Mouse (Mus musculus): ENCODE data around the gene Tmem50a.
"Not testable (repeated sequence)": the region's sequence is repeated elsewhere in the genome, so short reads cannot be mapped to it uniquely, and the experiment has no call there.

The Tmem50a gene

DNA sequence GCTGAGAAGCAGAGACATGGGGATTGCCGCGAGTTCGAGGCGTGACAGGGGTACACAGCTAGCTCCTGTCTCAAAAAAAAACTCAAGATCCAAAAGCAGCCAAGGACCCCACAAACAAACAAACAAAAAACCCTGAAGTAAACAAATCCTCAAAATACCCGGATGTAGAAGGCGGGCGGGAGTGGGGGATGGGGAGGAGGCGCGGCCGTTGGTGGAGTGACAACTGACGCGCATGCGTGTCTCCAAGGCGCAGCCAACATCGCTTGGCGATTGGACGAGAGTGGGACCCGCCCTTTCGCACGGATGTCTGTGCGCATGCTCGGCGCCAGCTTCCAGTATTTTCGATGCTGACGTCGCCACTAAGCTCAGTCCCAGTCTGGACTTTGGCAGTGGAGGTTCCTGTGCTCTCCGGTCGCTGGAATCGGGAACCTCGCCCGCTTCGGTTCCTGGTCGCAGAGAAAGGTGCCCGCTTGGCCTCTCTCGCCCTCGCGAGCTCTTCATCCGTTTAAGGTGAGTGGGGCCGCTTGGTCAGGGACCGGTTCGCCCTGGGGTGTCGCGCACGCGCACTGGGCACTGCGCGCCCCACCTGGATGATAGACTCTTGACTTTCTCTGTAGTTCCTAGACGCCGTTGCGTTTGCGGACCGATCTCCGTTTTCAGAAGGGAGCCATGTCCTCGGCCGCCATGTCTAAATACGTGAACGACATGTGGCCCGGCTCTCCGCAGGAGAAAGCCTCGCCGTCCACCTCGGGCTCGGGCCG, 8.6 kb upstream of the Tmem50a start, which contains the start of gene Rsrp1:
TSS of gene Rsrp1 (plus strand) at position 335 of the 761 bp plus-strand sequence.
- ATAC-seq (ENCODE audit: insufficient number of reproducible peaks, low FRiP score, low TSS enrichment): peak; percentile 89

DNA sequence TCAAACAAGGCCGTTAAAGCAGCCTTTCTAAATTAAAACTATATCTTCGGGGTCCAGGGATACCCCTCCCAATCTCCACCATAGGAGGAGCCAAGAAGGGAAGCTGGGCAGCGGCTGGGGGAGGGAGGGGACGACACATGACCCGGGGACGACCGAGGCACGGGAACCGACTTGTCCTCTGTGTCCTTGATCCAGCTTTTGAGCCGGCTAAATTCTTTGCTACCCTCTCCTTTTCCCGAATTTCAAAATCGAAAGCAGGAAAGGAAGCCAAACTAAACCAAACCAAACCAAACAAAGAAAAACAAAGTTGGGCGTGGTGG, 8.1 kb upstream of the Tmem50a start:
- ATAC-seq (ENCODE audit: insufficient number of reproducible peaks, low FRiP score, low TSS enrichment): no peak

DNA sequence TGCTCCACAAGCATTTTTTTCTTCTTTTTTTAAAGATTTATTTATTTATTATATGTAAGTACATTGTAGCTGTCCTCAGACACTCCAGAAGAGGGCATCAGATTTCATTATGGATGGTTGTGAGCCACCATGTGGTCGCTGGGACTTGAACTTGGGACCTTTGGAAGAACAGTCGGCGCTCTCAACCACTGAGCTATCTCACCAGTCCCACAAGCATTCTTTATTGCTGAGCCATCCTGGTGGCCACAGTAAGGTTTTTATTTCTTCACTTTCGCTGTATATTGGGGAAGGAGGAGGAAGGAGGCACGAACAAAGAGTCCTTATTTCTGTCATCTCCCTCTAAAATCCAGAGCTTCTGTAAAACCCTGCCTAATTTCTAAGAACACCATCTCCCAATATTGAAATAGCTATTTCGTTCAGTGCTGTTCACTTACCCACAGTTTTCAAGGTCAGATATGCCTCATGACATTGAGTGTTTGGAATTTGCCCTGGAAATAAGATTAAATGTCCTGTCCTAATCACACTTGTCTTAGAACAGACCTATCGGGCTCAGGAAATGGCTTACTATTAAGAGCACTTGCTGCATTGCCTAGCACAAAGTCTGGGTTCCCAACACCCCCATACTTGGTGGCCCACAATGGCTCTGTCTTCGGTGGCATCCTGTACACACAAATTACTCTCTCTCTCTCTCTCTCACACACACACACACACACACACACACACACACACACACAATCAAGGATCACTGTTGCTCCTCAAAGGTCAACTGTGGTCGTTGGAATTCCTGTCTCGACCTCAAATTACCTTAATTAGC, 7.5 kb upstream of the Tmem50a start:
- ATAC-seq (ENCODE audit: insufficient number of reproducible peaks, low FRiP score, low TSS enrichment): no peak

DNA sequence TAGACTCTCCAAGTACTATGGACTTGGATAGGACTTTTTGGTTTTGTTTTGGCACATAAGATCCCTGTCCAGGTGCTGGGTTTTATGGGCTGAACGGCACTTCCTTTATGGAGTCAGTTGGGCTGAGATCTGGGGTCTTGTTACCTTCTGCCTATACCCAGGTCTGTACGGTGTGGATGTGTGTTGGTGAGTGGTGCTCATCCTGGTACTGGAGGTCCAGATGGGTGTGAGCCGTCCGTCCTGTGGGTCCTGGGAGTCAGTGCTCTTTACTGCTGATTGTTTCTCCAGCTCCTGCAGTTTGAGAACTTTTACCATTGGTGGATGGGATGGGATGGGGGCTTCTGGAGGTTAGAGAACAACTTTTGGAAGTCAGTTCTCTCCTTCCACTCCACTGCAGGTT, 6.9 kb upstream of the Tmem50a start:
- no peak for ATAC-seq (ENCODE audit: insufficient number of reproducible peaks, low FRiP score, low TSS enrichment)

DNA sequence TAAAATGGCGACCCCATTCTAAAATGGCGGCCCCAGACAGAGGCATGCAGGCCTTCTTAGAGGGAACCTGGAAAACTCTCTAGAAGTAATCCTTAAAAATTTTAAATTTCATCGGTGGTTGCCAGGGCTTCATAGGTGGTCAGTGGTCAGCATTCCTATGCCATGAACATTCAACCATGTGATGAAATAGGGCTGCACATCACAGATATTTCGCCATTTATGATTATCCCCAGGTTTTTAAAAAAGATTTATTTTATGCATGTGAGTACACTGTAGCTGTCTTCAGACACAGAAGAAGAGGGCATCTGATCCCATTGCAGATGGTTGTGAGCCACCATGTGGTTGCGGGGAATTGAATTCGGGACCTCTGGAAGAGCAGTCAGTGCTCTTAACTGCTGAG, 5.8 kb upstream of the Tmem50a start:
- no peak for ATAC-seq (ENCODE audit: insufficient number of reproducible peaks, low FRiP score, low TSS enrichment)

DNA sequence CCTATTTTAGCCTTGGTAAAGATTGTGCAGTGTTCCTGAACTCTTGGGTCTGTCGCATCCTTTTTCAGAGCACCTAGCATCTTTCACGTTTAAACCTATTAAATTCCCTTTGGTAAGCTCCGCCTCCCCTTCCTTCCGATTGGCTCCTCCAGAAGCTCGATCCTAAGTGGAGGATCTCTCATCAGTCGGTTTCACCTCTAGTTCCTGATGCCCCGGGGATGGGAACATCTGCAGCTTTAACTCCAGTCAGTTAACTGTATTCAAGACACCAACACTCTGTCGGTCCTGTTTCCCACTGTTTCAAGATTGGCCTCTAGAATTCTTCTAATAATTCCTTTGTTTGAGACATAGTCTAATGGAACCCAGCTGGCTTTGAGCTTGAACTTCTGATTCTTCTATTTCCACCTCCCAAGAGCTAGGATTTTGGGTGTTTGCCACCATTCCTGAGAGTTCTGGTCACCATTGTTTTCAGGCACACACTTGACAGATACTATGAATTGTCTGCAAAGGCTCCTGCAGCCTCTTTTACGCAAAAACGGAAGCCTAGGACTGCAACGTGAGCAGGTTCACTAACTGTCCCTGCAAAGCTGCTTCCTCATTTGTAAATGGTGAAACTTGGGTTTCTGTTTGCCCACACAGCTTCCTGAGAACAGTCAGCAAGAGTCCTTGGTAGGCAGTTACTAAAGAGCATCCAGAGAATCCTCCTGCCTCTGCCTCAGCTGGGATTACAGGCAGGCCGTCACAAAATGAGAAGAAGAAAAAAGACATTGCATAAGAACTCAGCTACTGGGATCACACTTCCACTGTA, 5.1 kb upstream of the Tmem50a start:
- no peak for ATAC-seq (ENCODE audit: insufficient number of reproducible peaks, low FRiP score, low TSS enrichment)

DNA sequence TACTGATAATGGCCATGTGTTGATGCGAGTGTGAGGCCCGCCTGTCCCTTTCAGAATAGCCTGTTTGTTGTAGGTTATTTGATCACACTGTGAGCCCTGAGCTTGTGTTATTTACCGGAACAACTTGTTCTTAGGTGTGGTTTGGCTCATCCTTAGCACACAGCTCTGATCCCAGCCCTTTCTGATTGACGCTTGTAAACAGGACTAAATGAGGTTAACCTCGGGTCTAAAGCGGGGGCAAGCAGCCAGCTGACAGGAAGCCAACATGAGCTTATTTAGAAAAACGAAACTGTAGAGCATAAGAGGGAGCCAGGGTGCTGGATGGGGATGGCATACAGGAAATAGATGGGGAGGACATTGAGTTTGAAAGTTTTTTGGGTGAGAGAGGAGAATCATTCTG, 3.6 kb upstream of the Tmem50a start:
- no peak for ATAC-seq (ENCODE audit: insufficient number of reproducible peaks, low FRiP score, low TSS enrichment)

DNA sequence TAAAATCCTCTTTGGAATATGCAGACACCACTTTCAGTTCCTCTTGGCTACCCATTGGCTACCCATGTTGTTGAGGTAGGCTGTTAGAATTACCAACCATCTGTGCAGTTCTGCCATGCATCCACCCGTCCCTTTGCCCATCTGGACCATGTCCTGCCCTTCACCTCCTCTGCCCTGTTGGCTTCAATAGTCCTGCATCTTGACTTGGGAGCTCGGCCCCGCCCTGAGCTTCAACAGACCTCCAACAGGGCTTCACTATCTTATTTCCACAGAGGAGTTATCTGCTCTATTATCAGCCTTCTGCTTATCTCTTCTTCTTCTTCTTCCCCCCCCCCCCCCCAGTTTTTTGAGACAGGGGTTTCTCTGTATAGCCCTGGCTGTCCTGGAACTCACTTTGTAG, 2.4 kb upstream of the Tmem50a start:
- ATAC-seq (ENCODE audit: insufficient number of reproducible peaks, low FRiP score, low TSS enrichment): no peak

DNA sequence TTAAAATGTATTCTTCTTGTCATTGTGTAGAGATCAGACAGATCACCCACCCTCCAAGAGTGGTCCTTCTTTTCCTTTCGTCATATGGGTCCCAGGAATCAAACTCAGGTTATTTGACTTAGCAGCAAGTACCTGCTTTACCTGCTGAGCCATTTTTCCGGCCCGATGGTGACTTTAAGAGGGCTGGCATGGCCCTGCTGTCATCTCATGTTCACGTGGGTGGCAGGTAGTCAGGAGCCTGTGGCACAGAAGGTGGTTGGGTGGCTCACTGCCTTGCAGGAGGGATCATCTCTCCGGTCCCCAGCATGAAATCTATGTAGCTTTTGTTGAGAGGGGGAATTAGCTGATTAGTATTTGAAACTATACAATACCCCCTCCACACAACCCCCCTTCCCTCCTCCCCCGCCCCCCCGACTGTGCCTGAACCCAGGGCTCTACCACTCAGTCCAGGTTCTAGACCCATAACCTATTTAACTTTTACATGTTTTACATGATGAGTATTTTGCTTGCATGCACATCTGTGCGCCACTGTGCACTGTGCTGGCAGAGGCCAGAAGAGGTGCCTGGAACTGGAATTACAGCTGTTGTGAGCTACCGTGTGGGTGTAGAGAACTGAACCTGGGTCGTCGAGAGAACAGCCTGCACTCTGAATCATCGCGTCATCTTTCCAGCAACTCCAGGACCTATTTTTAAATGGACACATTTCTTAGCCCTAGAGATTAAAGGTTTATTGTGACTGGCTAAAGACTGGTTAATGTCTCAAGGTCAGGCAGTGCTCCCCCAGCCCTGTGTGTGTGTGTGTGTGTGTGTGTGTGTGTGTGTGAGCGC, 613 bp upstream of the Tmem50a start:
- ATAC-seq (ENCODE audit: insufficient number of reproducible peaks, low FRiP score, low TSS enrichment): no peak

DNA sequence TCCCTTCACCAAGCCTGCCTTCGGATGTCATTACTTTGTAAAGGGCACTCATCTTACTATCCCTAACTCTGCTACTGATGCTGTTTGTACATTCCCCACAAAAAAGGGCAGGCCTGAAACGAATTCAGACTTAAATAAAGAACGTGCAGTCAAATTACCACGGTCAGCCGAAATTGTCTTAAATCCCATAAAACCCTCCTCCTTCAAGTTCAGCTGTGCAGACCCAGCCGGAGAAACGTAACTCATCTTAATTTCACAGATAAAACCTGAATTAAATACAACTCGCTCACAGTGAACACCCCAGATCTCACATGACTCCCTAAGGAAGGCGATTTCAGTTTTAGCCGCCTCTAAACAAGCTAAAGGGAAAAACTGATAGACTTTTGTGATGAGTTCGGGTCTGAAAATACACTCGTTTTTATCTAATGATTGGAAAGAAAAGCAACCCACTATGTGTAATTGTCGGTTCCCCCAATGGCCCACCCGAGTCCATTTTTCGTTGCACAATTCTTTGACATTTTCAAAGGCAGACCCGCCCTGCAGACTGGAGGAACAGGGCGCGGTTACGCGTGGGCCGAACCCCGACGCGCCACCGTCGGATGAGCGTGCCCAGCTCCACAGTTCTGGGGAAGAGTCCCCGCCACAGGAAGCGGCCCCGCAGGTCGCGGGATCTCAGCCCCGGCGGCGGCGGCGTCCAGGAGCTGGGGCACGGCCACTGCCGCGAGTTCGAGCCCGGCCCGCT, 531 bp downstream of the Tmem50a start:
- ATAC-seq (ENCODE audit: insufficient number of reproducible peaks, low FRiP score, low TSS enrichment): no peak

DNA sequence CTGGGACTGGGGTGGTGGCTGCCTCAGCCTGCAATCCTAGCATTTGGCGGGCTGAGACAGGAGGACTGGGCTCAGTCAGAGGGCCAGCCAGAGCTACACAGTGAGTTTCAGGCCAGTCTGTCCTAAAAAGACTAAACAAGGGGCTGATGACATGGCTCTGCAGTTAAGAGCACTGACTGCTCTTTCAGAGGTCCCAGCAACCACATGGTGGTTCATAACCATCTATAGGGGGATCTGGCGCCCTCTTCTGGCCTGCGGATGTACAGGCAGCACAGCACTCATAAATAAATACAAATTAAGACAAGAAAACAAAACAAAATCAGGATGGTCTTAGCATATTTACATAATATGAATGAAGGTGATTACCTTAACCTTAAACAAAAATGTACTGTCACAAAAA, 1.4 kb downstream of the Tmem50a start:
- ATAC-seq (ENCODE audit: insufficient number of reproducible peaks, low FRiP score, low TSS enrichment): no peak

DNA sequence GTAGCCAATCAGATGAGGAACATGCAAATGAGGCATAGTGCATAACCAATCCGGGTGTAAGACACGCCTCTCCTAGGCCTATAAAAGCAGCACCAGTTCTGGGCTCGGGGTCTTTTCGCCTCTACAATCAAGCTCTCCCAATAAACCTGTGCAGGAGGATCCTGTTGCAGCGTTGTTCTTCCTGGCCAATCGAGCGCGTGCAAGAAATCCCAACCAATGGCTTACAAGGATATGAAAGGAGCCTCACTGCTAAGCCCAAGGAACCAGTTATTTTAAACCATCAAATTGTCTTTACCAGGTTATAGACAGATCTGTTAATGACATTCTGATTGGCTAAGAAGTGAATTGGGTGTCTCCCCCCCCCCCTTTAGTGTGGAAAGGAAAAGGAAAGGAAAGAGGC, 3.4 kb downstream of the Tmem50a start:
- not testable (repeated sequence) for ATAC-seq (ENCODE audit: insufficient number of reproducible peaks, low FRiP score, low TSS enrichment)

DNA sequence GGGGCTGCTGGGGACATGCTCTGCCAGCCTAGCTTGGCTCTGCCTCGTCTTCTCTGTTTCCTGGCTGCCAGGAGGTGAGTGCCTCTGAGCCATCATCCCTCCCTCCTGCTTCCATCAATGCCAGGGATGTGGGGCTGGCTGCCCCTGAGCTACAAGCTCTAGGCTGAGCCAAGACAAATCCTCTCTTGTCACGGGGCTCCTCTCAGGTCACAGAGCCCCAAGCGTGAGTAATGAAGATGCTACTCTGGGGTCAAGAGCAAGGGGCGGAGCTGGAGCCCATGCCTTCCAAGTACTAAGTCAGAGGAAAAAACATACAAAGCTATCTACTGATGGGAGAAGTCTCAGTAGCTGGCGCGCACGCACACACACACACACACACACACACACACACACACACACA, 11.8 kb downstream of the Tmem50a start:
- ATAC-seq (ENCODE audit: insufficient number of reproducible peaks, low FRiP score, low TSS enrichment): no peak

DNA sequence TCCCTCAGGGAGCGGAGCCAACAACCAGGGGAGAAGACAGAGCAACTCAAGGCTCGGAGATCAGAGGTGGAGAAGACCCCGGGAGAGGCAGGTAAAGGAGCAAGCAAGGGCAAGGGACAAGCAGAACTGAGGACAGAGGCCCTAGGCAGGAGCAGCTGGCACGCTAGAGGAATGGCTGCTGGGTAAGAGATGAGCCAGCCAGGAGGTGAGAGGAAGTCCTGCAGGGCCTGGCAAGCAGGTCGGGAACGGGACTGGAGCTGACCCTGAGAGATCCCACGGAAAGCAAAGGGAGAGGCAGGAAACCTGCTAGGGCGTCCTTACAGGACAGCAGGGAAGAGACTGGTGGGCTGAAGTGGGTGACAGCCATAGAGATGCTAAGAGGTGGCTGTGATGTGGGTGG, 13.7 kb downstream of the Tmem50a start:
- peak; percentile 68; the same call in 1 of the 2 replicates for ATAC-seq (ENCODE audit: insufficient number of reproducible peaks, low FRiP score, low TSS enrichment)

DNA sequence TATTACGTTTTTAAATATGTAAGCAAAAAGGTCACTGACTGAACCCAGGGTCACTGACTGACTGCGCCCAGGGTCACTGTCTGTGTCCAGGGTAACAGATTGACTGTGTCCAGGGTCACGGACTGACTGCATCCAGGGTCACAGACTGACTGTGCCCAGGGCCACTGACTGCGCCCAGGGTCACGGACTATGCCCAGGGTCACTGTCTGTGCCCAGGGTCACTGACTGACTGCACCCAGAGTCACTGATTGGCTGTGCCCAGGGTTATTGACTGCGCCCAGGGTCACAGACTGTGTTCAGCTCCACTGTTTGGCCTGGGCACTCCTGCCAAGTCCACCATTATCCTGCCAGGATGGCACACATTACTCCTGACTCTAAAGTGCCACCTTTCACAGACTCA, 17.6 kb downstream of the Tmem50a start:
- ATAC-seq (ENCODE audit: insufficient number of reproducible peaks, low FRiP score, low TSS enrichment): no peak

DNA sequence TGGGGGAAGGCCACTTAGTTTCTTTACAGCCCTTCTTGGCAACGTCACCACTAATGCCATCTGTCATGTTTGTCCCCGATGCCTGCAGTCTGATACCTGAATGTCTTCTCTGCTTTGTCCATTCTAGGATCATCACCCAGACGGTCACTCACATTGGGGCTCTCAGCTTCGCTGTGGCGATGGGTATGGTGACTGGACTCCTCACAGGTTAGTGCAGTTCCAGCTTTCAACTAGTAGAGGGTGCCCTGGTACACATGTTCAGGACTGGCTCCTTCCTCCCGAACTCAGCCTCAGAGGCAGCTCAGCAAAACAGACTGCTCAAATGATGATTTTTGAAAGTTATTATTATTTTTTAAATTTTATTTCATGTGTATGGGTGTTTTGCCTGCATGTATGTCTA, 22.7 kb downstream of the Tmem50a start:
- no peak; the same call in 1 of the 2 replicates for ATAC-seq (ENCODE audit: insufficient number of reproducible peaks, low FRiP score, low TSS enrichment)

DNA sequence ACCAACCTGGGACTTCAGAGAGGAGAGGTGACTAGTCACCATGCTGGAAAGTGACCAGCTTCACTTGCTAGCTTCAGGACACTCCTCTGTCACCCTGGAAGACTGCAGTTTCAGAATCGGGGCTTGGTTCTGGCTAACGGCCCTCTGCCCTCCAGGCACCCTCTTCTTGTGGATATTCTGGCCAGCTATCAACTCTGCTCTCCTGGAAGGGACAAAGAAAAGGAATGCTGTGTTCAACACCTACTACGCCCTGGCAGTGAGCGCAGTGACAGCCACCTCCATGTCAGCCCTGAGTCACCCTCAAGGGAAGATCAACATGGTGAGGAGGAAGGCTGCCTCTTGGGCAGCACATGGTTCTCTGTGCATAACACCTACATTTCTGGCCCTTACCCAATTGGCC, 30.5 kb downstream of the Tmem50a start:
- ATAC-seq (ENCODE audit: insufficient number of reproducible peaks, low FRiP score, low TSS enrichment): no peak

DNA sequence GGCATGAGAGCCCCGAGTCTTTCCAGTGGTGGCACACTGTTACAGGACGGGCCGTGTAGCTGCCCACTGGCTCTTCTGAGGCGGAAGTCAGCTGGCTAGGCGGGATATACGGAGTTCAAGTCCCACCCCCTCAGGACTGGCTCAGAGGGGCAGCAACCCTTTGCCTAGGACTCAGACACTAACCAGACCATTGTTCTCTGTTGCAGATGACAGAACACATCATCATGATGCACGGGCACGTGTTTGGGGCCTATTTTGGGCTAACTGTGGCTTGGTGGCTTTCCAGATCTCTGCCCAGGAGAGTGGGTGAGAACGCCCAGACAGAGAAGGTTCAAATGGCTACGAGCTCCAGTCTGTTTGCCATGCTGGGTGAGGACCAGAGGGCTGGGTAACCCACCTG, 31.0 kb downstream of the Tmem50a start:
- ATAC-seq (ENCODE audit: insufficient number of reproducible peaks, low FRiP score, low TSS enrichment): no peak

DNA sequence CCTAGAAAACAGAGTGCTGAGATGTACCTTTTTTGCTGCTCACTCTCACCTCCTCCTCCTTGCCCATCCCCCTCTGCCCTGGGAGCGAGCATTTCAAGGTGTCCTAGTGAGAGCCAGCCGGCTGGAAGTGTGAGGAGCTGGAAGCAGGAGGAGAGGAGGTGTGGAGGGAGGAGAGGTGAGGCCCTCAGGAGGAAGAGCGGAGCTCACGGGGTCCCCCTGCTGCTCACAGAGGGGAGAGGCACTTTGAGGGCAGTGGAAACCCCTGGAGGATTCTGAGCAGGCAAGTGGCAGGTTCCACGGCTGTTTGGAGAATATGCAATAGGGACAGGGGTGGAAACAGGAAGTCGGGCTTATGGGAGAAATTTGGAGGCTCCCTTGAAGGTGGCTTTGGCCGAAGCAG, 31.6 kb downstream of the Tmem50a start:
- no peak for ATAC-seq (ENCODE audit: insufficient number of reproducible peaks, low FRiP score, low TSS enrichment)

DNA sequence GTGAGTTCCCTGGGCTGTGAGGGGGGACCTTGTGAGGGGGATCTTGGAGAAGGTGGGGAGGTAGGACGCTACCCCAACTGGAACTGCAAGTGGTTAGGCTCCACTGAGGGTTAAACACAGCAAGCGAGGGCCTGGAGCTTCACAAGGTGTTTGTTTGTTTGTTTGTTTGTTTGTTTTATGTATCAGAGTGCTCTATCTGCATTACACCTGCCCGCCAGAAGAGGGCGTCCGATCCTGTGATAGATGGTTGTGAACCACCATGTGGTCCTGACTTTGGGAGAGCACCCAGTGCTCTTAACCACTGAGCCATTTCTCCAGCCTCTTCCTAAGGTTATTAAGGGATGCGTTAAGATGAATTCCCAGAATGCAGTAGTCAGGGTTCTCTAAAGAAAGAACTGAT, 34.8 kb downstream of the Tmem50a start:
- no peak for ATAC-seq (ENCODE audit: insufficient number of reproducible peaks, low FRiP score, low TSS enrichment)

Data from cerebellum, adult (tissue).